Mouse (Mus musculus) hindlimb bud, embryonic 11.5 days (tissue): Measurements from ENCODE around the gene Fgfr1op2.
"Not testable (repeated sequence)": the region's sequence is repeated elsewhere in the genome, so short reads cannot be mapped to it uniquely, and the experiment has no call there.

Experiments used
- DNase-seq: peaks from one replicate; pipeline ENCODE4 v3.0.0-alpha.2; 2012; ENCODE audit warnings: low read depth, low spot score; ENCODE audit errors: extremely low spot score

The Fgfr1op2 gene

GRCm38 (mm10) chr6:146576903-146577302 lies at the start of gene Fgfr1op2:
Fgfr1op2 (plus strand) TSS chr6:146577203.
- no peak for DNase-seq

GRCm38 (mm10) chr6:146527537-146527936 lies 49.5 kb upstream of the Fgfr1op2 start:
- no peak for DNase-seq

DNA sequence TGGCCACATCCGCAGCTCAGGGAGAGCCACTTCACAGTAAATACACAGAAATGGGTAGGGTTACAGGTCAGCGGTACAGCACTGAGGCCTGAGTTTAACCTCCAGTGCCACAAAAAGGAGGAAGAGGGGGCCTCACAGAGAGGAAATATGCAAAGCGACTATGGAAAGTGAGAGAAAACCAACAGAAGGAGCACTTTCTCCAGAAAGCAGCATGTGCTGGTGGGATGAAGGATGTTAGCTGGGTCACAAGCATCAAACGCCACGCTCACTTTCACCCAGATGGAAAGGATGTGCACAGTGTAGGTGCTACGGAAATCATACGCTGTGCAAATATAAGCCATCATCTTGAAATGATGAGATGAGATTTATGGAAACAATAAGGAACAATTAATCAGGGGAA lies 46.6 kb upstream of the Fgfr1op2 start:
- DNase-seq, result no peak

DNA sequence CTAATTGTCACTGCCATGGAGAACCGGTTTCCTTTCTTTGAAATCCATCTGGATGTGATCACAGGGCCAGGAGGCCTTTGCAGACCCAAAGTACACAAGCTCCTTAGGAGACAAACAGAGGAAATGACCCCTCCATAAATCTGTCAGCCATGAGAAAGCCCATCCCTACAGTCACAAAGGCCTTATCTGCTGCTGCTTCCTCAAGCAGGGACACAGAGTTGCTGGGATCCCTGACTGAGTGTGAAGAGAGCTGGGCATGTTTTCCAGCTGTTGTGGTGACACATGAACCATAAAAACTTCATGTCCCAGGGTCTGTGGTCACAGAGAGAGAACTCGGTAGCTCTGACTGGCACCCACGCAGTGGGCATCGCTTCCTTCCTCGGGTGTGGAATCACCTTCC lies 46.2 kb upstream of the Fgfr1op2 start:
- DNase-seq, result peak; percentile 46

GRCm38 (mm10) chr6:146533146-146533545 lies 43.9 kb upstream of the Fgfr1op2 start:
- DNase-seq, result no peak

GRCm38 (mm10) chr6:146535501-146535900 lies 41.5 kb upstream of the Fgfr1op2 start:
- no peak for DNase-seq

DNA sequence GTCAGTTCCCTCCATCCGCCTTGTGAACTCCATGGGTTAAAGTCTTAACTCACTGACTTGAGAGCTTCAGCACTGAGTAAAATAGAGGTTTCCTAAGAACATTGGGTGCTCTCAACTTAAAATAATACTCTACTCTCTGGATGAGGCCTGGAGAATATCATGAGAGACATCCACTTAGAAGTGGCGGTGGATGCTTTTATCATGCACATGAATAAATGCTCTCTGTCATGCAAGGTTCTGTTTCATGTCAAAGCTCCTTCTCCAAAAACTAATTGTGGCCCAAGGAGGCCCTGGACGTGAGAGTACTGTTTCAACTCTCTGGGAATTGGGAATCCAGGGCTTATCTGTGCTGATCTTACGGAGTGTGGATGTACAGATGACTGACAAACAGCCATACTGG lies 39.9 kb upstream of the Fgfr1op2 start:
- no peak for DNase-seq

- no peak for DNase-seq
These were observed 38.9 kb upstream of the Fgfr1op2 start for GRCm38 (mm10) chr6:146538071-146538470.

DNA sequence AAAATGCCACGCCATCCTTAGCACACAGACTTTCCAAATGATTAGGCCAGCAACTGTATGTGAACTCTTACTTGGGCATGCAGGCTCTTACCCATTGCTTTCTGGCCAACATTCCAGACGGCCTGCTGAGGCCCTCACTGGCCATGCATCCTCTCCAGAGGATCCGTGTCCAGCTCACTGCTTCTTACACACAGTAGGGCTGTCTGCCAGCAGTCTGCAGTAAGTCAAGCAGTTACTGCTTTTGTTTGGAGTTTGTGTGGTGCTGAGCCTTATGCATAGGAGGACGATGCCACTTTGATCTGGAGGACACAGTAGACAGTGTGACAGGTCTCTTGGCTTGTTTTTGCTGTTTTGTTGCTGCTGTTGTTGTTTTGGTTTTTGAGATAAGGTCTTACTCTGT lies 38.3 kb upstream of the Fgfr1op2 start:
- no peak for DNase-seq

- DNase-seq, result no peak
These were observed 36.6 kb upstream of the Fgfr1op2 start for GRCm38 (mm10) chr6:146540386-146540785.

- DNase-seq, result no peak
These were observed 32.4 kb upstream of the Fgfr1op2 start for GRCm38 (mm10) chr6:146544622-146545021.

DNA sequence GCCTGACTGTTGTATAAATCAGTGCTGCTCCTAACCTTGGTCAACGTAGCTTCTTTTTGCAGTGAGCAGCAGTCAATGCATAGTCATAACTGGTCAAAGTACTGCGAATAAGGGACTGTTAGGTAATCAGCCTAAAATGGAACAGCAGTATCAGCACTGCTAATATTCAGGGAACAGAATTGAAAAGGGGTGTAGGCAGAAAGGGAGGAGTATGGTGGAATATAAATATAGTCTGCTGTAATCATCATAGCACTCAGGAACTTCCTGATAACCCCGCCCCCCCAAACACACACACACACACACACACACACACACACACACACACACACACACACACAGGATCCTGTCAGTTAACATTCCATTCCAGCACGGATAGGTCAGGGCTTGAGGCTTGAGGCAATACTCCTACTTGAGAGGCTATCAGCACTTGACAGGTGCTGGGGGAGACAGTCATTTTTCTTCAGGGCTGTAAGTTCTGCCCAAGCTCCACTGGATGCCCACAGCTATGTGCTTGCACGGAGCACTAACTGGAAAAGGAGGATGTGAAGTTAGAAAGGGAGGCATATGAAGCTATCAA lies 31.6 kb upstream of the Fgfr1op2 start:
- DNase-seq, result no peak

DNA sequence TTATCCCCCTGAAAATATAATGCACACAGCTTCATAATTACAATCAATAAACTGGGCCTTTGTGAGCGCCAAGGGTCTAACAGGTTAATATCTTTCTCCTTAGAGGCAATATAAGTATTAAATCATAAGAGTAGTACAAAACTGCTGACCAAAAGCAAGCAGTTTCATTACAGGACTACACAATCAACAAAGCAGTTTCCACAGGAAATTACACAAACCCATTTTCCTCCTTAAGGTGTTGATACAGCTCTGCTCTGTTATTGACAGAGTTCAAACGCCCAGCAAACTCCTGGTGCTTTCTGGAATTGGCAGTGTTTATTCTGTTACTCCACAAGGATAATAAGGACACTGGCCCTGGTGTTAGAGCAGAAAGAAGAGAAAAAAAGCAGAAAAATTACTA lies 26.6 kb upstream of the Fgfr1op2 start:
- no peak for DNase-seq

DNA sequence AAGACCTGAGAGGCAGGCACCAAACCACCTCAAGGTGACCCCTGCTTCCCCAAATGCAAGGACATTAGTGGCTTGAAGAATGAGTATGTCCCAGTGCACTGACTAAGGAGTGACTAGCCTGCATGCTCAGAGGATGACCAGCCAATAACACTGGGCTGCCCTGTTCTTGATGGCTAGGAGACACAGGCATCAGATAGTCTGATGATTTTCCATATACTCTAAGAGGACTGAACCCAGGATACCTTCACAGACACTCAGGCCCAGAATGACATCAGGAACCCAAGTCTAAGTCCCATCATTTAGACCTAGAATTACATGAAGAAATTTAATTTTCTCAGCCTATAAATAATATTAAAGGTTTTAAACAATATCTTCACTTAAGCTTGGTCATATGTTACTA lies 25.7 kb upstream of the Fgfr1op2 start:
- DNase-seq, result no peak

GRCm38 (mm10) chr6:146562461-146562860 lies 14.5 kb upstream of the Fgfr1op2 start:
- DNase-seq, result not testable (repeated sequence)

GRCm38 (mm10) chr6:146572073-146572472 lies 4.9 kb upstream of the Fgfr1op2 start:
- no peak for DNase-seq

DNA sequence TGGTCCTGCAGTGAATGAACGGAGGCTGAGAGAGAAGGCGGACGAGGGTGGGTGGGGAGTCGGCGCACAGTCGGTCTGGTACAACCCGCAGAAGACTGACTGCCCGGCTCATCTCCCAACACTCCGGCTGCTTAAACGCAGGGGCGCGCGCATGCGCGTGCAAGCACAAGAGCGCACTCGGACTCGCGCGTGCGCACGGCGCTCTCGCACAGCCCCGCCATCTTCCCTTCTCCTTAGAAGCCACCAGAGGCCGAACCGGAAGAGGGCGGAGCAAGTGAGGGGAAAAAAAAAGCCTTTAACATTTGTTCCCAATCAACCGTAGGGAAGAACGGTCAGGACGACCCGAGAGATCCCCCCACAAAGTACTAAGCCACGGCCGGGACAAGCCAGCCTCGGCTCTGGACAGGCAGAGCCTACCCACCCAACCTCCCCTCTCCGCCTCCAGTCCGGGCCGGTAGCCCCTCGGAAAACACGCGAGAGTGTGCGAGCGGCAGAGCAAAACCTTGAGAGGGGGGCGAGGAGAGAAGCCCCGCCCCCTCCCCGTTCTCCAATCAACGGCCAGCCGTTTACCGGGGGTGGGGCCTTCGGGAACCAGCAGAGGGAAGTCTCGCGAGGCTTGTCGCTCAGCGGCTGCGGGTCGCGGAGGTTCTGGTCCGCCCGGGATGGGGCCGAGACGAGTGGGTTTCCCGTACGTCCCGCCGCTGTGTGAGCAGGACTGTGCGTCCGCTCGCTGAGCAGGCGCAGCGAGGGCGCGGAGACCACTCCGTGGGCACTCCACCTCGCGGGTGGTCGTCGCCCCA lies 507 bp downstream of the Fgfr1op2 start, which contains the start of gene Ints13:
Gene Ints13, minus strand, starts transcription at position 526 of the 800 bp plus-strand sequence.
- peak; percentile 92 for DNase-seq

GRCm38 (mm10) chr6:146578111-146578531 lies 1.1 kb downstream of the Fgfr1op2 start:
- no peak for DNase-seq

DNA sequence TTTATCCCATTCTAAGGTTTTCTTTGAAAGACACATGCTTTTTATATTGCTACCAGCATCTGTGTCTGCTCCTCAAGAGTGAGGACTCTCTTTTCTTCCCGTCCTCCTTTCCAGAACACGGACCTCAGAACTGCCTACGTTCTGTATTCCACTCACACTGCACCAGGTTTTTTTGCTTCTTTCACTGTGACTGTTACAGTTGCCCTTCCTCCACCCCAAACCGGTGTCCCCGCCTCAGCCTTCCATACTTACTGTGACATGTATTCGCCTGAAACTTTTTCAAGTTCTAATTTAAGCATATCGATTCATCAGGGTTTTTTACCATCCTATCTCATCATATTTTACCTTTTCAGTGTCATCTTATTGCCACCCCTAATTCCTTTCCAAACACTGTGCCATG lies 1.6 kb downstream of the Fgfr1op2 start:
- no peak for DNase-seq

DNA sequence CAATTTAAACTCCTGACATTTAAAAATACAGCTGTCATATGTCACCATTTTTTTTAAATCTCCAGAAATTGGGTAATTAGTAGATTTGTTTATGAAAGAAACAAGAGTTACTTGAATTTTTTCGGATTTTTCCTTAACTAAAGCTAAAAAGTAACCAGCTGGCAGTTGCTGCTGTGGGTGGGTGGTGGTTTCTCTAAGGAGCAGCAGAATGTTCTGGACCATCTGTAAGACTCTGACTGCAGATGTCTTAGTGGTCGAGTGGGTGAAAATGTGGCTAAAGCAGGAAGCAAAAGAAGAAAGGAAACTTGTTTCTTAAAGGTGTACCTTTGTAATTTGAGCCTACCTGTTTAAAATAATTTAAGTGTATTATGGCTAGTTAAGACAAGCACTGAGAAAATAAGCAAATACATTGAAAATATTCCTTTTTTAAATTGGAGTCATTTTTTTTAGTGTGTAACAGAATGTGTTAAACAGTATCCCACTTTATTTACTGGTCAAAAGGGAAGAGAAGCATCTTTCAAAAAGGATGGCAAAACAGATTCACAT lies 3.5 kb downstream of the Fgfr1op2 start:
- DNase-seq, result no peak

DNA sequence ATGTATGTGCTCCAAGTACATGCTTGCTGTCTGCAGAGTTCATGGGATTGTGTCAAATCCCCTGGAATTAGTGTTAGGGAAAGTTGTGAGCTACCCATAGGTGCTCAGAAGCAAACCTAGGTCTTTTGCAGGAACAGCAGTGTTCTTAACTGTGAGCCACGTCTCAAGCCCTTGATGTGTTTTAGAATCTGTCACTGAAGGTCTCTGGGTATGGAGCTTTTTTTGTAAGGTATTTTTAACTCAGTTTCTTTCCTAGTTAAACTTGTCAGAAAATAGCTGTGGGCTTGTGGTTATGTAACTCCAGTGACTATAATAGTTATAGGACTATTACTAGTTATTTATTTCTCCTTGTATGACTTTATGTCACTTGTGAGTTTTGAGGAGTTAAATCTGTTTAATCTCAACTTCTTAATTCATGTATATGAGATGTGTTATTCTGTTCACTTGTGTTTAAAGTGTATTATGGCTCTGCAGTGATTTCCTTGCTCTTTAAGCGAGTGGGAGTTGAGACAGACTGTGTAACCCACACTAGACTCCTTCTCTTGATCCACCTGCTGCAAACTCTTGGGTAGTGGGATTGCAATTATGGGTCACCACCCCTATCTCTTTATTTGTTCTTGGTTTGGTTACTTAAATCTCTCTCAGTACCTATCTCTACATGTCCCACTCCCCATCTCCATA lies 6.5 kb downstream of the Fgfr1op2 start:
- no peak for DNase-seq

- no peak for DNase-seq
These were observed 8.1 kb downstream of the Fgfr1op2 start for GRCm38 (mm10) chr6:146585134-146585533.
